Mouse (Mus musculus): Measurements from ENCODE around the gene Vipr2.

Vipr2 gene

GRCm38 (mm10) chr12:116156792-116157532 lies 79.4 kb downstream of the Vipr2 start:
- no peak for DNase-seq (ENCODE audit: low read depth, low spot score)

- DNase-seq (ENCODE audit: low read depth, low spot score) = no peak
Measured at GRCm38 (mm10) chr12:116159223-116159622, 81.7 kb downstream of the Vipr2 start.

- no peak for DNase-seq (ENCODE audit: low read depth, low spot score)
Measured at GRCm38 (mm10) chr12:116159695-116160094, 82.2 kb downstream of the Vipr2 start.

GRCm38 (mm10) chr12:116165368-116165767 lies 87.8 kb downstream of the Vipr2 start:
- DNase-seq (ENCODE audit: low read depth, low spot score) = no peak

- DNase-seq (ENCODE audit: low read depth, low spot score) = no peak
Measured at GRCm38 (mm10) chr12:116169666-116170065, 92.1 kb downstream of the Vipr2 start.

GRCm38 (mm10) chr12:116176930-116177329 lies 99.4 kb downstream of the Vipr2 start:
- no peak for DNase-seq (ENCODE audit: low read depth, low spot score)

GRCm38 (mm10) chr12:116181436-116182050 lies 104.0 kb downstream of the Vipr2 start:
- no peak for DNase-seq (ENCODE audit: low read depth, low spot score)

- no peak for DNase-seq (ENCODE audit: low read depth, low spot score)
Measured at GRCm38 (mm10) chr12:116182376-116182775, 104.8 kb downstream of the Vipr2 start.

- no peak for DNase-seq (ENCODE audit: low read depth, low spot score)
Measured at GRCm38 (mm10) chr12:116183212-116183935, 105.8 kb downstream of the Vipr2 start.

- DNase-seq (ENCODE audit: low read depth, low spot score) = no peak
Measured at GRCm38 (mm10) chr12:116193952-116194351, 116.4 kb downstream of the Vipr2 start.

- no peak for DNase-seq (ENCODE audit: low read depth, low spot score)
Measured at GRCm38 (mm10) chr12:116194641-116195040, 117.1 kb downstream of the Vipr2 start.
